Mouse (Mus musculus) midbrain, embryonic 12.5 days (tissue): ENCODE measurements around the gene Tarbp2. TPM values are rescaled to one million over a fixed set of nuclear protein-coding genes. Genes with fewer than 3 reads are reported as not detected.
A peak's percentile ranks its signal among the peaks of the same experiment; 100 is the strongest.

ENCODE experiments used
- ATAC-seq: fragments of 200-750 bp; cut with Nextera tagmentation; 2 replicates; pipeline ENCODE4 v1.8.0; 2017; ENCODE audit warnings: low read depth, moderate TSS enrichment, moderate library complexity; ENCODE audit not compliant: low FRiP score
- H3K27ac ChIP-seq: fragments of 300-500 bp; sonication (generic); replicated peaks from 2 replicates; pipeline ENCODE4 v1.5.1; 2016; ENCODE audit warnings: mild to moderate bottlenecking
- H3K27me3 ChIP-seq: fragments of 300-500 bp; sonication (generic); 2 replicates; pipeline ENCODE4 v1.6.1; 2016; ENCODE audit warnings: mild to moderate bottlenecking
- H3K36me3 ChIP-seq: fragments of 300-500 bp; sonication (generic); 2 replicates; pipeline ENCODE4 v1.6.1; 2016
- H3K4me1 ChIP-seq: fragments of 300-500 bp; sonication (generic); 2 replicates; pipeline ENCODE4 v1.6.1; 2016
- H3K4me2 ChIP-seq: fragments of 300-500 bp; sonication (generic); replicated peaks from 2 replicates; pipeline ENCODE4 v1.6.1; 2016; ENCODE audit warnings: mild to moderate bottlenecking, moderate library complexity
- H3K4me3 ChIP-seq: fragments of 300-500 bp; sonication (generic); 2 replicates; pipeline ENCODE4 v1.5.1; 2016; ENCODE audit warnings: mild to moderate bottlenecking
- H3K9ac ChIP-seq: fragments of 300-500 bp; sonication (generic); replicated peaks from 2 replicates; pipeline ENCODE4 v1.6.1; 2016; ENCODE audit warnings: mild to moderate bottlenecking, moderate library complexity
- H3K9me3 ChIP-seq: fragments of 300-500 bp; sonication (generic); 2 replicates; pipeline ENCODE4 v1.6.1; 2016; ENCODE audit warnings: mild to moderate bottlenecking
- WGBS: fragments of 180-500 bp; shearing (Covaris S2); methylation state at CpG from one replicate; pipeline ENCODE4 v1.1.7; 2016; 5-methylcytosine and 5-hydroxymethylcytosine counted together
- polyA plus RNA-seq: library from polyadenylated mRNA; unstranded; fragments of >200 nt; fragmentation: Nextera tagmentation; extraction: Ambion mirVana; gene quantifications from 2 replicates; pipeline ENCODE4 v1.2.1, GENCODE M21; 2016

Tarbp2 gene
- polyA plus RNA-seq, 1 experiment from 2014 or later: 106 TPM

- Histone ChIP-seq H3K27ac (no peak overlapping the region), H3K9ac (no peak overlapping the region), H3K9me3 (no peaks in the 10 kb centered on the region), H3K4me1 (no peaks in the 10 kb centered on the region), H3K4me3 (no peak overlapping the region), H3K4me2 (no peak overlapping the region), H3K36me3 (peaks cover 93% of the 10 kb centered on the region), H3K27me3 (no peaks in the 10 kb centered on the region)
- WGBS: 89% methylated on average over 3 of the region's 3 CpGs
- no peak for ATAC-seq
These were observed 19.7 kb upstream of the Tarbp2 start for GRCm38 (mm10) chr15:102498322-102498721.

- Histone ChIP-seq H3K36me3 (peaks cover 93% of the 10 kb centered on the region), H3K9ac (no peak overlapping the region), H3K9me3 (no peaks in the 10 kb centered on the region), H3K4me1 (no peaks in the 10 kb centered on the region), H3K4me3 (no peak overlapping the region), H3K4me2 (no peak overlapping the region), H3K27ac (0 out of 2 replicates have a peak overlapping the region, but pooled peaks have one; percentile 30), H3K27me3 (no peaks in the 10 kb centered on the region)
- 80% methylated on average over 3 of the region's 3 CpGs for WGBS
- ATAC-seq: no peak
These were observed 18.6 kb upstream of the Tarbp2 start for GRCm38 (mm10) chr15:102499370-102499769.

- Histone ChIP-seq H3K27ac (0 out of 2 replicates have a peak overlapping the region, but pooled peaks have one; percentile 30), H3K36me3 (peaks cover 93% of the 10 kb centered on the region), H3K4me1 (no peaks in the 10 kb centered on the region), H3K27me3 (no peaks in the 10 kb centered on the region), H3K4me3 (no peak overlapping the region), H3K9me3 (no peaks in the 10 kb centered on the region), H3K9ac (no peak overlapping the region), H3K4me2 (no peak overlapping the region)
- ATAC-seq: no peak
- WGBS: 94% methylated on average over 6 of the region's 6 CpGs
These were observed 18.1 kb upstream of the Tarbp2 start for GRCm38 (mm10) chr15:102499851-102500250.

- ATAC-seq: no peak
- Histone ChIP-seq H3K9me3 (no peaks in the 10 kb centered on the region), H3K27ac (no peak overlapping the region), H3K9ac (no peak overlapping the region), H3K27me3 (no peaks in the 10 kb centered on the region), H3K4me3 (no peak overlapping the region), H3K4me1 (no peaks in the 10 kb centered on the region), H3K4me2 (no peak overlapping the region), H3K36me3 (peaks cover 92% of the 10 kb centered on the region)
- WGBS: 94% methylated on average over 5 of the region's 5 CpGs
These were observed 17.5 kb upstream of the Tarbp2 start for GRCm38 (mm10) chr15:102500479-102500878.

GRCm38 (mm10) chr15:102501084-102501814 is 16.7 kb upstream of the Tarbp2 start:
- Histone ChIP-seq H3K9ac (no peak overlapping the region), H3K27me3 (no peaks in the 10 kb centered on the region), H3K36me3 (peaks cover 87% of the 10 kb centered on the region), H3K27ac (no peak overlapping the region), H3K9me3 (no peaks in the 10 kb centered on the region), H3K4me1 (no peaks in the 10 kb centered on the region), H3K4me2 (no peak overlapping the region), H3K4me3 (no peak overlapping the region)
- peak; percentile 23; the same call in 1 of the 2 replicates for ATAC-seq
- 92% methylated on average over 19 of the region's 19 CpGs for WGBS

- Histone ChIP-seq H3K27me3 (no peaks in the 10 kb centered on the region), H3K4me1 (no peaks in the 10 kb centered on the region), H3K4me2 (no peak overlapping the region), H3K9ac (no peak overlapping the region), H3K36me3 (peaks cover 81% of the 10 kb centered on the region), H3K27ac (no peak overlapping the region), H3K4me3 (no peak overlapping the region), H3K9me3 (no peaks in the 10 kb centered on the region)
- 82% methylated on average over 9 of the region's 9 CpGs for WGBS
- ATAC-seq: no peak
These were observed 15.6 kb upstream of the Tarbp2 start for GRCm38 (mm10) chr15:102502254-102502840.

GRCm38 (mm10) chr15:102503447-102503846 is 14.5 kb upstream of the Tarbp2 start, which contains the start of gene Gm10337:
Gm10337 (plus strand) TSS chr15:102503722.
- no peak within 1 kb of the TSS for H3K4me3 ChIP-seq
- WGBS: 94% methylated on average over 1 of the region's 1 CpGs
- no peak for ATAC-seq
- no peak within 1 kb of the TSS for H3K27ac ChIP-seq
- H3K27me3 ChIP-seq: no peaks in the 10 kb centered on the region
- peaks cover 75% of the 10 kb centered on the region for H3K36me3 ChIP-seq
- H3K9ac ChIP-seq: no peak within 1 kb of the TSS
- H3K4me2 ChIP-seq: no peak within 1 kb of the TSS
- H3K4me1 ChIP-seq: no peaks in the 10 kb centered on the region
- H3K9me3 ChIP-seq: no peaks in the 10 kb centered on the region

GRCm38 (mm10) chr15:102503924-102504782 is 13.8 kb upstream of the Tarbp2 start:
- Histone ChIP-seq H3K27ac (no peak overlapping the region), H3K9me3 (no peaks in the 10 kb centered on the region), H3K36me3 (peaks cover 70% of the 10 kb centered on the region), H3K9ac (no peak overlapping the region), H3K4me2 (no peak overlapping the region), H3K4me1 (peaks cover 1% of the 10 kb centered on the region; the same call in 1 of the 2 replicates), H3K27me3 (no peaks in the 10 kb centered on the region), H3K4me3 (no peak overlapping the region)
- WGBS: 93% methylated on average over 9 of the region's 9 CpGs
- ATAC-seq: no peak

GRCm38 (mm10) chr15:102505073-102505769 is 12.8 kb upstream of the Tarbp2 start:
- H3K27ac ChIP-seq: no peak overlapping the region
- no peak overlapping the region for H3K4me3 ChIP-seq
- ATAC-seq: no peak
- 81% methylated on average over 12 of the region's 12 CpGs for WGBS
- H3K4me2 ChIP-seq: no peak overlapping the region
- H3K36me3 ChIP-seq: peaks cover 60% of the 10 kb centered on the region
- no peak overlapping the region for H3K9ac ChIP-seq
- no peaks in the 10 kb centered on the region for H3K27me3 ChIP-seq
- no peaks in the 10 kb centered on the region for H3K9me3 ChIP-seq
- peaks cover 12% of the 10 kb centered on the region for H3K4me1 ChIP-seq

- no peak overlapping the region for H3K4me2 ChIP-seq
- no peaks in the 10 kb centered on the region for H3K27me3 ChIP-seq
- H3K4me3 ChIP-seq: no peak overlapping the region
- no peak for ATAC-seq
- peaks cover 16% of the 10 kb centered on the region for H3K4me1 ChIP-seq
- 86% methylated on average over 9 of the region's 9 CpGs for whole genome bisulfite sequencing
- no peaks in the 10 kb centered on the region for H3K9me3 ChIP-seq
- no peak overlapping the region for H3K9ac ChIP-seq
- H3K27ac ChIP-seq: no peak overlapping the region
- peaks cover 53% of the 10 kb centered on the region for H3K36me3 ChIP-seq
These were observed 12.1 kb upstream of the Tarbp2 start for GRCm38 (mm10) chr15:102505770-102506463.

- peaks cover 47% of the 10 kb centered on the region for H3K36me3 ChIP-seq
- no peak overlapping the region for H3K4me2 ChIP-seq
- H3K27ac ChIP-seq: no peak overlapping the region
- H3K4me3 ChIP-seq: no peak overlapping the region
- no peak for ATAC-seq
- no peak overlapping the region for H3K9ac ChIP-seq
- H3K4me1 ChIP-seq: peaks cover 21% of the 10 kb centered on the region
- no peaks in the 10 kb centered on the region for H3K9me3 ChIP-seq
- no peaks in the 10 kb centered on the region for H3K27me3 ChIP-seq
- WGBS: 79% methylated on average over 2 of the region's 2 CpGs
These were observed 11.5 kb upstream of the Tarbp2 start for GRCm38 (mm10) chr15:102506464-102506830.
